Mouse (Mus musculus) kidney, adult 2 months (tissue): ENCODE measurements at regions not wholly inside any gene's neighbourhood (a gene's known extent, or its start where the extent isn't known, plus 50 kb on each side); places are given as distances from the start of the nearest gene placed in this dataset.

Experiments
- CTCF ChIP-seq: fragments of 200-500 bp; conservative IDR thresholded peaks from 2 replicates; pipeline ENCODE4 v1.5.1; 2011; ENCODE audit warnings: low read depth, mild to moderate bottlenecking, control low read depth, low read length, moderate library complexity, mixed read lengths; ENCODE audit not compliant: insufficient read depth, insufficient read length
- POLR2A ChIP-seq: fragments of 200-500 bp; IDR thresholded peaks from one replicate; pipeline ENCODE4 v1.6.1; 2011; ENCODE audit warnings: low read depth, low read length, control low read depth

GRCm38 (mm10) chr14:102505696-102506321 lies 476.6 kb downstream of the Kctd12 start:
- no peak for TF ChIP-seq POLR2A
- no peak for TF ChIP-seq CTCF
